Mouse (Mus musculus): ENCODE results near the gene Cacnb4. TPM values are rescaled to one million over a fixed set of nuclear protein-coding genes. Genes with fewer than 3 reads are reported as not detected.

Cacnb4 gene
- total RNA-seq, 2 experiments from 2014 or later = 0.27 to 0.28 TPM

DNA sequence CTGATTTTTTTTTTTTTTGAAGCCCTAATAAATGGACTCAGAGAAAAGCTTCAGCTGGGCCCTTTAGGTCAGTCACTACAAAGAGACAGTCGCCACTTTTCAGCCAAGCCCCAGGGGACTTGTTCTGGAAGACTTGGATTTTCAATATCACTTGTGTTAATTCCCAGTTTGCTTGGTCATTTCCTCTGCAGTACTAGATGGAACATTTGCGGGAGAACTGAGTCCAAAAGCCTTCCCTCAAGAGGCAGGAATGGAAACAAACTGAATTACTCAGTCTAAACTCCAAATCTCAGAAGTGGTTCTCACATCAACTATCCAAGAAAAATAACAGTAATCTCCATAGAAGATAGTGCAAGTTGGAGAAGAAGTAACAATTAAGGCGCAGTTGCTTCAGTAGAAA, 109.2 kb downstream of the Cacnb4 start:
- peak; percentile 60 to 83 for DNase-seq

DNA sequence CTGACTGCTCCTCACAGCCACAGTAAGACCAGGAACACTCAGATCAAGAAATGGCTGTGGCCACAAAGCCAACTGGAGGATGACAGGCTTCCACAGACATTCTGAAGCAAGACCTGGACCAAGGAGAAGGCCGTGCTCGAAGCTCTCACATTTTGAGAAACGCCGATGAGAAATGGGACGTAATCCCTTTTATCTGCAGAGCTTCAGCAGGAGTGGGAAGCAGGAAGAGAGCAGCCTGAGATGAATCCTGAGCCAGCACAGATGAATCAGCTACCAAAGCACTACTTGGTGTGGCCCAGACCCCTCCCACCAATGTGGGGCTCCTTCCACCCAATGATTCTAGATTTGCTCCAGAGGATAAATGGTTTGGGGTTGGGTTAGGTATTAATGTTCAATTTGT, 113.4 kb downstream of the Cacnb4 start:
- no peak for DNase-seq

DNA sequence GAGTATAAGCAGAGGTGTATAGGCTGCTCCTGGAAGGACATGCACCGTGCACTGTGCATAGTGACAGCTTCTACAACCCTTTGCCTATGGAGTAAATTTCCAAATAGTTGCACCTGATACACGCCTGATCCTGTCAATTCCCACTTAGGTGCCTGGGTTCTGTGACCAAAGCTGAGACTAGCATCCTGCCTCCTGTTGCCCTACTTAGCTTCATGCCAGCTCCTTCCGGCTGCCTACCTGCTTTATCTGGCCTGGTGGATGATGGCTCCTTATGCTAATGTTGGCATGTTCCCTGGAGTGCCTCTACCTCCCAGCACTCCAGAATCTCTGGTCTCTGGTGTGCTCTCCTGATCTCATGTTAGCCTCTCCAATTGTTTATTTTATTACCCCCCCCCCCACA, 114.3 kb downstream of the Cacnb4 start:
- no peak for DNase-seq

DNA sequence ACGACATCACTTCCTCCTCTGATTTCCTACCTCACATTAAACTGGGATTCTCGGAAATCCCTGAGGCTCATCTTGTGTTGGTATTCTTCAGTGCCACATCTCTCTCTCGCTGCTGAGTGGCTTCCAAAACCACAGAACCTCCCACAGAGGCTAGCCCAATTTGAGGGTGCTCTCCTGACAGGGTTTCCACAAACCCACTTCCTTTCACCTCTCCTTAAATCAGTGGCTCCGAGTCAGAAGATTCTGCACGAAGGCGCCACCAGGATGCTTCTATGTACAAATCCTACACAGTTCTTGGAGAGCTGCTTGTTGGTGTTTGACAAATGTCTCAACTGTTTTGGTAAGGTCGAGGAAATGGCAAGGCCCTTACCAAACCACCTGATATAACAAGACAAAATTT, 115.5 kb downstream of the Cacnb4 start:
- DNase-seq = no peak

DNA sequence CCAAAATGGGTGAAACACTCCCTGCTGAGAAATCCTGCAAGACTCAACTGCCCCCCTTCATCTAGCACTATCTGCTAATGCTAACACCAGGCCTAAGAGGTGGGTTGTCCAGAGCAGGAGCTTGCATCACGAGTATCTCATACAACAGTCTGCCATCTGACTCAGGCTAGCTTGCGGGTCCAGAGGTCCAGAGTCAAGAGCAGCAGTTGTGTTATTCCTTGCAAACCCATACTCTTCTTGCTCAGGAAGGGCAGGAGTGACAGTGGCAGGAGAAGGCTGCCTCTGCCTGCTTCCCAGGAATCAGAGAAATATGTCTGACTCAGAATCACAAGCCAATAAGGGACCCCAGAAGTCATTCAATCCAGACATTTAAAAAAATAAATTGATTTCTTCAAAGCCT, 116.4 kb downstream of the Cacnb4 start:
- DNase-seq = no peak

DNA sequence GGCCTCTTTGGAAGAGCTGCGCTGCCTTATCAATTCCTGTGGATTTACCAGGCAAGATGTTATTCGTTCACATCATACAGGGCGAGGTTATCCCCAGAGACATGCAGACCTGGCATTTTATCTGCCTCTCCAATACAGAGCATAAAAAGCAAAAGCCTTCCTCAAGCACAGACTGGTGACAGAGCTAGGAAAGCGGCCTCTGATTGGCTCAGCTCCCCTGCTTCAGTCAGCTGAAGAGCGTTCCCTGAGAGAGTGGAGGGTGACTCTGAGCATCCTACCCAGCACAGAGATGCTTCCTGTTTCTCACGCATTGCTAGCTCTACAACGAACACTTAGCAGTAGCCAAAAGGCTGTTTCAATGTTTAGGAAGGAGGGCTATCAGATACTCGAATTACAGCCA, 118.2 kb downstream of the Cacnb4 start:
- peak in 1 of 2 experiments; percentile 58 for DNase-seq

DNA sequence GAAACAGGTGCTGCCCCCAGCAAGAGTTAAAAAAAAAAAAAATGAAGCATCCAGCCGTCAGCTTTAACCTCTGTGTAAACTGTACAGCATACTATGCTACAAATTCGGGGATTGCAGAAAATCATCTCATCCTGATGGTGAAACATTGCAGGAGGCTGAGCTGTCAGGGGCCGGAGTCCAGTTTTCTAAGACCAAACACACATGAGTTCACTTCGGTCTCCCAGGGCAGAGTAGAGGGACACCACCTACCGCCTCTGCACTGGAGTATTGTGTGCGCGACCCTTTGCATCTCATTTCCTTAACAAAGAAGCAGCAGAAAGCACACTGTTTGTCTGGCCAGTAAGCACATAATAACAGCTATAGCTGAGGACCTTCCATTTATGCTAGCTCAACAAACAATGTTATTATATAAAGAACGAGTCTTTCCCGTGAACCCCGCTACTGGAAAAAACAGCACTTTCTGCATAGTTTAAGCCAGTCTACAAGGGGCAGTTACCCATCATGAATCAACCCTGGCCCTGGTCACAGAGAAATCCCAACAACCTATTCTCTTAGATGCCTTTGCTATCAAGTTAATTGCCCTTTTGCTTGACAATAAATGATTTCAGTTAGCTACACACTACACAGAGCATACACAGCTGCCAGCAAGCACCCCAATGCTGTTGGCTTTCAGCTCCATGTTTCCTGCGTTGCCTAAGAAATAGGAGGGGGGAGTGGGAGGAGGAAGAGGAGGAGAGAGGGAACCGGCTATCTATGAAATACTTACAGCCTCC, 118.9 kb downstream of the Cacnb4 start:
- no peak for DNase-seq

DNA sequence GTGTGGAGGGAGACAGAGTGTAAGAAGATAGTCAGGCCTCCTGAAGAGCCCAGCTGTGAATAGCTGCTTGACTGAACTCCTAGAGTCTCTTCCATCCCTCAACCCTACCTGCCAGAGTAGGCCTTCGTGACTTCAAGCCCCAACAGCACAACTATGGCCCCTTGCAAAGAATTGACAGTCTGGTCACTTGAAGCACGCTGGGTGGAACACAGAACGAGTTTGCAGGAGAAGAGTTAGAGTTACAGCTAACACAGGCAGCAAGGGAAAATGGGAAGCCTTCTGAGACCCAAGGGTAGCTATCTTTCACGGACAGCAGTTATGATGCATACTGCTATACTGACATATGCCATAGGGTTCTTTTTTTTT, 119.7 kb downstream of the Cacnb4 start:
- DNase-seq = no peak

DNA sequence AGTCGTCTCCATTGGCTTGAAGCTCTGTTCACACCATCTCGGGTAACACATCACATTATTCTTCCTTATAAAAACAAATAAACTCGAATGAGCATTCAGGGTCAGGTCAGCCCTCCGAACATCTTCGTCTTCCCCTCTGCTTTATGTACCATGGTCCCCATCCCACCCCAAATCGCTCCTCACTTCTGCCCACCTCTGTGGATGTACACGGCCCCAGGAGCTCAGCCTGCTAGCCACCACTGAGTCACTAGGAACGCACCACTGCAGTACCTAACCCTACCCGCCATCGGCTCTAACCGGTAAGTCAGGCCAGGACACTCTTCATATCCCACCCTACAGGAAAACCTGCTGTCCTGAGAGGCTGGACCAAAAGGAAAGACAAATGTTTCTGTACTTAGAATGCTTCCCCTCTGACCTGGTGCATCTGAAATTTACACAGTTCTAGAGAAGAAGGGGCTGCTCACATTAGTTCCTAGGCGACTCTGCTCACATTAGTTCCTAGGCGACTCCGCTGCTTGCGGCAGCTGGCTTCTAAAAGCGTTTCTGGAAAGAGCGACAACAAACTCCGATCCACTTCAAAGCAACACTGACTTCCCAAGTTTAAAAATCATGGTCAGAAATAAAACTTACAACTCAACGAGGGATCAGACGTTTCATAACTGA, 120.2 kb downstream of the Cacnb4 start:
- DNase-seq = no peak

DNA sequence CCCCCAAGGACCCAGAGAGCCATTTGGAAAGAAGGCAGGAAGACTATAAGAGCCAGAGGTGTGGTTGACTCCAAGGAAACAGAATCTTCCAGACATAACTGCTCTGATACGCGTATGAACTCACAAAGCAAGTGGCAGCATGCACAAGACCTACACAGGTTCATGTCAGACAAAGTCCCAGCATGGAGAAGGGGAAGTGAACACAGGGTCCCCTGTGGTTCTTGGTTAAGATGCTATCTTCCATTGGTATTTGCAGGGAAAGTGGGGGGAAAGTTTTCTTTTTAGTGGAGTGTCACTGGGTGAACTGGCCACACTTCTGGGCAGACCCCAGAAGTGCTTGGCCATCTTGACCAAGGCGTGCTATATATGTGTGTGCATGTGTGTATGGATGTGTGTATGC, 128.2 kb downstream of the Cacnb4 start:
- DNase-seq = no peak

DNA sequence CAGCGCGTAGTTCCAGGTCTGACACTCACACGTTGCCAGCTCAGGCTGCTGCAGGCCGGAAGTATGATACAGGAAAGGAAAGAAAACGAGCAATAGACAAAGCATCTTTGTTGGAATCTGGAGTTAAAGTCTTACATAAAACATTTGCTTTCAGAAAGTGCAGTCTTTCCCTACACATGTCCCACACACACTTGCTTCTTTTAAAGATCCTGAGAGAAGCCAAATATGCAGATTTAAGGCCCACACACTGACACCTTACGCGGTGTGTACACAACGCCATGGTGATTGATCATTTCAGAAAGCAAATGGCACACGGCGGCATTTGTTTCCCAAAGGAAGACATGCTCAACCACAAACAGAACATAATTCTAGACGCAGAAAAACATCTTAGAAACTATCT, 129.3 kb downstream of the Cacnb4 start:
- DNase-seq = no peak

DNA sequence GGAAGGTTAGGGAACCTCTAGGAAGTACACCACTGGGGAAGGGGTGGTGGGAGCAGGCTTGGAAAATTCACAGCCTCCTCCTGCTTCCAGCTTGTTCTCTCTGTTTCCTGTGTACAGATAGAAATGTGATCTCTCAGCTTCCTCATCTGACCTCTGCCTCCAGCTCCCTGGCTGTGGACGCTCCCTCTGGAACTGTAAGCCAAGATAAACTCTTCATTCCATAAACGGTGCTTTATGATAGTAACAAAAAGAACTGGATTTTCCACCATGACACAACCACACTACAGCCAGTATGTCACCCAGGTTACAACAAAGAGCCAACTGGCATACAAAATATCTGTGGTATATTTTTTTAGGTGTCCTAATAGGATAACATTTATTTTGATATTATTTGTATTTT, 132.1 kb downstream of the Cacnb4 start:
- no peak for DNase-seq

DNA sequence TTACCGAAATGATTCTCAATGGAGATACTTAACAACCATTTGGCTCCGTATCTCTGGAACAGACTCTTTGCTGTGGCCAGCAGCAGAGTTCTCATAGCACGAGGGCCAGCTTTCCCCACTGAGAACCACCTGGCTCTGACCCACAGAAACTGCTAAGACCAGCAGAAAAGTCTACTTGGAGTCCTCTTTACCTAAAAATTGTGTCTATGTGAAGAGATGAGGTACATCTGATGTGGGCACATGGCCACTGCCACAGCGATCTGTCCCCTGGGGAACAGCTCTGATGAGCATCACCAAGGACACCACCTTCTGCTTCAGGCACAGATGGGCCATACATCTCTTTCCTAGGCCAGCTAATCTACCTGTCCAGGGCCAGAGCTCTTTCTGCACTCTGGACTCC, 135.6 kb downstream of the Cacnb4 start:
- DNase-seq = no peak

DNA sequence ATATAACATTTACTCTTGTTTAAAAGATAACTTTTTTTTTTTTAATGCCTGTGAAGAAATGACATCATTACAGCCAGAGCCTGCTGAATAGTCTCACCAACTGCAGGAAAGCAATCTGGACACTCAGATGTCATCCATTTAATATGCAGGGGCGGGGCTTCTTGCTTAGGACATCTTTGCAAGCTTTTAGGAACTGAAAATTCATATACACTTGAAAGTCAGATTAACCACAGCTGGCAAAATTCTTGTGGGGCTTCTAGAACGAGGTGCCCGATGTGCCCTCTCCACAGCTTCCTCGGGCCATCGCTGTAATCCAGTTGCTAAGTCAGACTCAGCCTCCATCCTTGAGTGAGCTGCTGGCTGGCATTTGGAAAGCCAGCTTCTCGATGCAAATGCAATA, 137.3 kb downstream of the Cacnb4 start:
- DNase-seq = no peak

DNA sequence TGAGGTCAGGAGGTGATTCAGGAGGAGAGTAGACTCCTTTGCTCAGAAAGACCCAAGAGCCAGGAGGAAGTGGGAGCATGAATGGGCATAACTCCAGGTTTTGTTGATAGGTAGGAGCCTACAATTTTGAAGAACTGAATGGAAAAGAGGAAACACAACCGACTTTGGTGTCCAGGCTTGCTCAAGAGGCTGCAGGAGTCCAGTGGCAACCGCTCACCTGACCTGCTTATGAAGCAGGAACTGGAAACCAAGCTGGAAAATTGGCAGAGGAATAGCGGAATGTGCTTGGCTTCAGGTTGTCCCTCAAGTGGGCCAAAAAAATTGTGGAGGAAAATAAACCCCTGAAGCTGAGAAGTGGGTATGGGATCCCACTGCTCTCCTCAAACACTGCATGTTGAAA, 139.0 kb downstream of the Cacnb4 start:
- DNase-seq = no peak

DNA sequence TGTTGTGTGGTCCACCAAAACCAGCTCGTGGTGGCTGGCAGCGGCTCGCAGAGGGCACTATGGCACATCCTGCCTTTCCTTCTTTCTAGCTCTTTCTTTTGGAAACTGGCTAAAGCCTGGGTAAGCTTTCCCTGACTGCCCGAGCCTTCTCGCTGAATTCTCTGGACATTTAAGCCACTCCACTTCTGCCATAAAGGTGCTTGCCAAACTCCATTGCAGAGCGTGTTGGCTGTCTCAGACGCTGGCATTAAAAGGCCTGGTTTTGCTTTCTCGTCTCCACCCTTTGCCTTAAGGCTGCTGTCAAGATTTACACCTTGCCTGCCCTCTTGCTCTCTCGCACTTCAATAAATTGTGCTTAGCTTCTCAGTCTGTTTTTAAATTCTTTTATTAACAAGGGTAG, 139.5 kb downstream of the Cacnb4 start:
- no peak for DNase-seq

DNA sequence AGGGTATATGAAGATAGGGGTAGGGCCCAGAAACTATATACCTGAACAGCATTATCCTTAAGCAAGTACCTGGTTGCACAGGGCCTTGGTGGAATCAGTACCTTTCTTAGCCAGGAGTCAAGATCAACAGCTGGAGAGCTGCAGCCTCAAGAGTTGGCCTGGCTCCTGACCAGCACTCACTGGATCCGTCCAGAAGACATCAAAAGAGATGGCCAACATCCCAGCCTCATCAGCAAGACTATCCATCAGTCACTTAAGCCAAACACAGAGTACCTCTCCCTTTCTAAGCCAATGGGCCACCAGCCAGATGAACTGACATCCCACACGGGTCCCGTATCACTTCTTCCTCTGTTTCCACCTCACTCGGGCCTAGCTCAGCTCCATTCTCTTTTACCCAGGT, 140.1 kb downstream of the Cacnb4 start:
- DNase-seq = no peak

DNA sequence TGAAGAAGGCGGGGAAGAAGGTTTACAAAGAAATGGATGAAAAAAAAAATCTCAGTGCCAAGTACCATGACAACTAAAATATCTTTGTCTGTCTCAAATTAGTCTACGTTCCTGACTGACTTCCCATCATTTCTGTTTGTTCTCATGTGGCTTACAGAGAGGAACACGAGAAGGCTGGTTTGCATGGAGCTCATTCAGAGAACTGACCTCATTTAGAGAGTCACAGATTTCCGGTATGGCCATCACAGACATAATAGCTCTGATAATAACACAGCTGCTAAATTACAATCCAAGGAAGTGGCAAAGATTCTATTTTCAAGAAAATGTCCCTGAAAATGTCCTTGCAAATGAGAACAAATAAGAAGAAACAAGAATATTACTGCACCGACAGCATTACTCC, 142.9 kb downstream of the Cacnb4 start:
- peak in 1 of 2 experiments; percentile 61 for DNase-seq

DNA sequence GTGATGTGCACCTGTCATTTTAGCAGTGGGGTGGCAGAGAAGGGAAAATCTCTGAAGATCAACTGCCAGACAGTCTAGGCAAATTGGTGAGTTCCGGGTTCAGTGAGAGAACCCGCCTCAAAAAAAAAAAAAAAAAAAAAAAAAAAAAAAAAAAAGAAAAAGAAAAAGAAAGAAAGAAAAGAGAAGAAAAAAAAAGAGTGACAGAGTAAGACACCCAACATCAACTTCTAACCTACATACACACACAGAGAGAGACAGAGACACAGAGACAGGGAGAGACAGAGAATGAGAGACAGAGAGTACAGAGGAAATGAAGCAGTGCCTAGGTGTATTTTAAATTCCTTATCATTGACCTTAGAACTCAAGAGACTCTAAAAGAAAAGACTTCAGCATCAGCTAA, 146.1 kb downstream of the Cacnb4 start:
- DNase-seq = no peak

DNA sequence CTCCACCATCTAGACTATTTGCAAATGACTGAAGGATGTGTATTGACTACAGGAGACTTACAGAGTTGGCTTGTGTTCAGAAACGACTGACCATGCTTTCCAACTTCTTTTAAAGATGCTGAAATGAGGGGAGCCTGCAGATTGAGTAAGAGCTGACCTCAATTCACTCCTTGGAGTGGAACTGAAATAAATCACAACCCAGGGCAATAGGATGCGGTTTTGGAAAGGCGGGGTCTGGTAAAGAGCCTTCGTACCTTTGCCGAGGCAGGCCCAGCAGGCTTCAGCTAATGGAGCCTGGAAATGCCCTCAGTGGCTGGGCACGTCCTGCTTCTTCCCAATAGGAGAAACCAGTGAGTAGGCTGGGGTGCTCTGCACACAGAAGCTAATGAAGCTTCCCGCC, 147.4 kb downstream of the Cacnb4 start:
- no peak for DNase-seq

DNA sequence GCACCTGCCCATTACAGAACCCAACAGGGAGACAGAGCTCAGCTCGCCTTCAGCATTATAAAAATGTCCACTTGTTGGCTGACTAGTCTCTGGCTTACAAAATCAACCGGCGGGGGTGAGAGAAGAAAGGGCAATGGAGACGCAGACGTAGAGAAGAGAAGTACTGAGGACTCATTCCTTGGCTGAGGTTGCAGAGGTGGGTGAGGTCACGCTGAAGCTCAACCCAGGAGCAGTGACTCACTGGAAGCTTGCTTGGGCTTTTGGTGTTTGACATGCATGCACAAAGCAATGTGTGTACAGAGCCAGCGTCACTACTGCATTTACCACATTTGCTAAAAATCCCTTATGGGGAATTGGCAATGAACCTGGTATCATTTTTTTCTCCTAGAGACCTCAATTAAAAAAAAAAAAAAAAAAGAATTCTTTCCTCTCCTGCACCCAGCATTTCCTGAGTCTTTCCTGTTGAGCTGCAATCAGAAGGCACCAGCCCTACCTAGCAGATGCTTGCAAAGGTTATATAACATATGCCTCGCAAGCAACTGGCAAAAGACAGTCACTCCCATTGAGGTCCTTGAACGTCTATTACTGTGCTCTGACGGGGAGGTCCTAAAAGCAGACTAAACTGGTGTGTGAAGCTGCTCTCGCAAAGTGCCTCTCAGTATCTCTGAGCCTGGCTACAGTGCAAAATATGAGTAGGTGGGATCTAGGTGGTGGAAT, 150.6 kb downstream of the Cacnb4 start:
- DNase-seq = no peak

DNA sequence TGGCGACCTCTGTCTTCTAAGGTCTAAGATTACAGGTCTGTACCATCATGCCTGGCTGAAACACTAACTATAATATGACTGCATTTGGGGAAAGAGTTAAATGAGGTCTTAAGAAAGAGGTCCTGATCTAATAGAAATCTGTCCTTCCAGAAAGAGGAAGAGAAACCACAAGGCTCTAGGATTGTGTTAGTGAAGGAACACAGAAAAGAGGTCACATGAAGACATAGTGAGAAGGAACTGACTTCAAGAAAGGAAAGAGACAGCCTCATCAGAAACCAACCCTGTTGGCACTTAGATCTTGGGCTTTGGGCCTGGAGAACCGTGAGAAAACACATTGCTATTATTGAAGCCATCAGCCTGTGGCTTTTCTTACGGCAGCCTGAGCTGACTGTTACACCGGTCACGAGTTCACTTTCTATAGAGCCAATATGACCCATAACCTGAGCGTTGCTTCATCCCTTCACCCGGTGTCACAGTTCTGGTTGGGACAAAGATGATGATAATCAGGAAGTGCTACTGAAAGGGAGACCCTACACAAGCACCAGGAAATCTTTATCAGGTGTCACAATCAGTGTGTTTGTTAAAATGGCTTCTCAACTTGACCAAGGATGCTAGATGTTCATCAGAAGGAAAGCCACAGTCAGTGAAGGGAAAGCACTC, 153.4 kb downstream of the Cacnb4 start:
- no peak for DNase-seq

DNA sequence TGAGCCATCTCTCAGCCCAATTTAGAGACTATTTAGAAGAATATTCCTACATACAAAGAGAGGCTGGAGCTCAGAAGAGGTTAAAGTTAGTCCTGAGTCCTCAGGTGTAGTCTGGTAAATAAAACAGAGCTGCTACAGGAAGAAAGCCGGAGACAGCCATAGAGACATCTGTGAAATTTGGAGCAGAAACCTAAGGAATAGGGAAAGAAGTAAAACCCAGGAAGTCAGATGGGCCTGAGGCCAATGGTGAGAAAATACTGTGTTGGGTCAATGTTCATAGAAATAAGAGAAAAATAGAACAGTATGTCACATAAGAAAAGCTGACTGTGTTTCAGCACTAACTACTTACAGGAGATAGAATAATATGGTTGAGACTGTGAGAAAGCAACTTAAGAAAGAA, 155.6 kb downstream of the Cacnb4 start:
- no peak for DNase-seq

Data from heart, adult 18-20 months (tissue).